Mouse (Mus musculus): ENCODE results near the gene Sema3b. TPM values are rescaled to one million over a fixed set of nuclear protein-coding genes. Genes with fewer than 3 reads are reported as not detected.

Gene Sema3b
- polyA plus RNA-seq, 1 experiment from 2014 or later, result 0.52 TPM

GRCm38 (mm10) chr9:107556346-107556745 is 52.7 kb downstream of the Sema3b start:
- WGBS (ENCODE audit: insufficient replicate concordance), result 40% methylated on average over 3 of the region's 3 CpGs
- Histone ChIP-seq H3K4me1 (peaks cover 52% of the 10 kb centered on the region), H3K27me3 (replicated peaks) (peaks cover 12% of the 10 kb centered on the region; the same call in 1 of the 2 replicates), H3K36me3 (peaks cover 50% of the 10 kb centered on the region), H3K4me2 (peak overlapping the region; percentile 95), H3K27ac (peak overlapping the region; percentile 96), H3K9ac (peak overlapping the region; percentile 93), H3K4me3 (peak overlapping the region; percentile 80), H3K9me3 (replicated peaks) (no peaks in the 10 kb centered on the region)
- no peak for ATAC-seq

GRCm38 (mm10) chr9:107555701-107556100 is 53.3 kb downstream of the Sema3b start:
- WGBS (ENCODE audit: insufficient replicate concordance), result 38% methylated on average over 2 of the region's 2 CpGs

GRCm38 (mm10) chr9:107555031-107555457 is 54.0 kb downstream of the Sema3b start:
- Histone ChIP-seq H3K27ac (peak overlapping the region; percentile 96), H3K9ac (peak overlapping the region; percentile 93), H3K4me3 (peak overlapping the region; percentile 80), H3K27me3 (replicated peaks) (peaks cover 25% of the 10 kb centered on the region), H3K9me3 (replicated peaks) (no peaks in the 10 kb centered on the region), H3K36me3 (peaks cover 37% of the 10 kb centered on the region), H3K4me1 (peaks cover 65% of the 10 kb centered on the region), H3K4me2 (peak overlapping the region; percentile 95)
- ATAC-seq, result peak; percentile 14
- 0% methylated on average over 23 of the region's 23 CpGs for WGBS (ENCODE audit: insufficient replicate concordance)

More at GRCm38 (mm10) chr9:107555701-107556100, 53.3 kb downstream of the Sema3b start:
- H3K4me1 ChIP-seq, result peaks cover 59% of the 10 kb centered on the region
- peaks cover 44% of the 10 kb centered on the region for H3K36me3 ChIP-seq
- peaks cover 18% of the 10 kb centered on the region for H3K27me3 ChIP-seq (replicated peaks)
- peak overlapping the region; percentile 93 for H3K9ac ChIP-seq
- peak overlapping the region; percentile 95 for H3K4me2 ChIP-seq
- ATAC-seq, result no peak
- H3K4me3 ChIP-seq, result peak overlapping the region; percentile 80
- H3K27ac ChIP-seq, result peak overlapping the region; percentile 96
- H3K9me3 ChIP-seq (replicated peaks), result no peaks in the 10 kb centered on the region

- peak overlapping the region; percentile 93 for H3K9ac ChIP-seq
- peak; percentile 89 for ATAC-seq
- H3K4me2 ChIP-seq, result peak overlapping the region; percentile 95
- peak overlapping the region; percentile 80 for H3K4me3 ChIP-seq
- under 1% methylated on average over 53 of the region's 53 CpGs for WGBS (ENCODE audit: insufficient replicate concordance)
- no peaks in the 10 kb centered on the region for H3K9me3 ChIP-seq (replicated peaks)
- H3K27ac ChIP-seq, result peak overlapping the region; percentile 96
- peaks cover 65% of the 10 kb centered on the region for H3K4me1 ChIP-seq
- H3K36me3 ChIP-seq, result peaks cover 30% of the 10 kb centered on the region
- peaks cover 31% of the 10 kb centered on the region for H3K27me3 ChIP-seq (replicated peaks)
Observed at GRCm38 (mm10) chr9:107554319-107554825, 54.7 kb downstream of the Sema3b start.

- WGBS (ENCODE audit: insufficient replicate concordance), result 6% methylated on average over 37 of the region's 37 CpGs
- ATAC-seq, result peak; percentile 51
Observed at GRCm38 (mm10) chr9:107553541-107554318, 55.3 kb downstream of the Sema3b start.

GRCm38 (mm10) chr9:107552690-107553393 is 56.2 kb downstream of the Sema3b start:
- Histone ChIP-seq H3K4me3 (0 out of 2 replicates have a peak overlapping the region, but pooled peaks have one; percentile 80), H3K36me3 (peaks cover 15% of the 10 kb centered on the region), H3K9ac (no peak overlapping the region; the same call in 1 of the 2 replicates), H3K27me3 (replicated peaks) (peaks cover 45% of the 10 kb centered on the region), H3K4me1 (peaks cover 65% of the 10 kb centered on the region), H3K9me3 (replicated peaks) (no peaks in the 10 kb centered on the region), H3K27ac (no peak overlapping the region), H3K4me2 (peak overlapping the region; percentile 95)
- 61% methylated on average over 5 of the region's 5 CpGs for WGBS (ENCODE audit: insufficient replicate concordance)
- no peak for ATAC-seq

More at GRCm38 (mm10) chr9:107553541-107554318, 55.3 kb downstream of the Sema3b start:
- Histone ChIP-seq H3K9me3 (replicated peaks) (no peaks in the 10 kb centered on the region), H3K4me1 (peaks cover 65% of the 10 kb centered on the region), H3K27ac (peak overlapping the region; percentile 79), H3K36me3 (peaks cover 24% of the 10 kb centered on the region), H3K4me2 (peak overlapping the region; percentile 95), H3K27me3 (replicated peaks) (peaks cover 37% of the 10 kb centered on the region), H3K9ac (peak overlapping the region; percentile 76), H3K4me3 (peak overlapping the region; percentile 80)

- Histone ChIP-seq H3K27me3 (replicated peaks) (peaks cover 45% of the 10 kb centered on the region), H3K9me3 (replicated peaks) (no peaks in the 10 kb centered on the region), H3K4me3 (peak overlapping the region; percentile 59), H3K4me2 (peak overlapping the region; percentile 95), H3K36me3 (peaks cover 6% of the 10 kb centered on the region), H3K4me1 (peaks cover 66% of the 10 kb centered on the region), H3K27ac (no peak overlapping the region), H3K9ac (peak overlapping the region; percentile 76)
- ATAC-seq, result no peak
- 22% methylated on average over 8 of the region's 8 CpGs for WGBS (ENCODE audit: insufficient replicate concordance)
Observed at GRCm38 (mm10) chr9:107551890-107552355, 57.1 kb downstream of the Sema3b start.

GRCm38 (mm10) chr9:107551117-107551889 is 57.7 kb downstream of the Sema3b start, which contains the start of gene Rassf1:
TSS of gene Rassf1 (plus strand) at chr9:107551555.
- Histone ChIP-seq H3K4me2 (peak within 1 kb of the TSS; percentile 95), H3K4me3 (peak within 1 kb of the TSS; percentile 59), H3K27me3 (replicated peaks) (peaks cover 45% of the 10 kb centered on the region), H3K9me3 (replicated peaks) (no peaks in the 10 kb centered on the region), H3K9ac (peak within 1 kb of the TSS; percentile 76), H3K4me1 (peaks cover 66% of the 10 kb centered on the region), H3K36me3 (no peaks in the 10 kb centered on the region; the same call in 1 of the 2 replicates), H3K27ac (peak within 1 kb of the TSS; percentile 57; the same call in 1 of the 2 replicates)
- peak; percentile 57 for ATAC-seq
- WGBS (ENCODE audit: insufficient replicate concordance), result 2% methylated on average over 63 of the region's 63 CpGs

GRCm38 (mm10) chr9:107550491-107551116 is 58.4 kb downstream of the Sema3b start:
- Histone ChIP-seq H3K9ac (peak overlapping the region; percentile 76), H3K4me3 (peak overlapping the region; percentile 59), H3K27me3 (replicated peaks) (peaks cover 45% of the 10 kb centered on the region), H3K9me3 (replicated peaks) (no peaks in the 10 kb centered on the region), H3K4me1 (peaks cover 66% of the 10 kb centered on the region), H3K27ac (0 out of 2 replicates have a peak overlapping the region, but pooled peaks have one; percentile 57), H3K4me2 (peak overlapping the region; percentile 95), H3K36me3 (no peaks in the 10 kb centered on the region)
- no peak for ATAC-seq
- WGBS (ENCODE audit: insufficient replicate concordance), result 37% methylated on average over 23 of the region's 23 CpGs

- Histone ChIP-seq H3K4me1 (peaks cover 66% of the 10 kb centered on the region), H3K36me3 (peaks cover 9% of the 10 kb centered on the region), H3K9ac (no peak overlapping the region), H3K9me3 (replicated peaks) (no peaks in the 10 kb centered on the region), H3K27me3 (replicated peaks) (peaks cover 45% of the 10 kb centered on the region), H3K4me3 (no peak overlapping the region), H3K4me2 (no peak overlapping the region), H3K27ac (no peak overlapping the region)
- no peak for ATAC-seq
- 76% methylated on average over 20 of the region's 20 CpGs for WGBS (ENCODE audit: insufficient replicate concordance)
Observed at GRCm38 (mm10) chr9:107549297-107550074, 59.5 kb downstream of the Sema3b start.

Data from liver, embryonic 12.5 days (tissue).